Mouse (Mus musculus) bone marrow macrophage, adult 2 months (primary cell): ENCODE results near the gene Gm5426. TPM values are rescaled to one million over a fixed set of nuclear protein-coding genes. Genes with fewer than 3 reads are reported as not detected.
A peak's percentile ranks its signal among the peaks of the same experiment; 100 is the strongest.

ENCODE experiments used
- H3K27ac ChIP-seq: 2 replicates; pipeline ENCODE4 v1.5.1; 2012; ENCODE audit warnings: low read depth, low read length; ENCODE audit not compliant: insufficient read depth
- H3K4me1 ChIP-seq: 2 replicates; pipeline ENCODE4 v1.6.1; 2012; ENCODE audit warnings: low read length; ENCODE audit not compliant: control insufficient read depth, insufficient read depth
- H3K4me3 ChIP-seq: 2 replicates; pipeline ENCODE4 v1.5.1; 2012; ENCODE audit warnings: mild to moderate bottlenecking, low read length, moderate library complexity; ENCODE audit not compliant: insufficient read depth
- CTCF ChIP-seq: IDR thresholded peaks from 2 replicates; pipeline ENCODE4 v1.5.1; 2012; ENCODE audit warnings: low read depth, mild to moderate bottlenecking, low read length, moderate library complexity
- POLR2A ChIP-seq: IDR thresholded peaks from 2 replicates; pipeline ENCODE4 v1.6.1; 2012; ENCODE audit warnings: mild to moderate bottlenecking, low read depth, low read length, borderline replicate concordance
- polyA plus RNA-seq: library from polyadenylated mRNA; stranded (reverse); fragments of >200 nt; gene quantifications from 2 replicates; pipeline ENCODE4 v1.2.4, GENCODE M21; 2012; ENCODE audit not compliant: missing spikeins, insufficient read depth, insufficient read length

Gene Gm5426
- polyA plus RNA-seq, 1 experiment: not detected

- H3K4me3 ChIP-seq: no peak overlapping the region
- TF ChIP-seq CTCF (no peak), POLR2A (no peak)
- H3K4me1 ChIP-seq: peaks cover 26% of the 10 kb centered on the region
- H3K27ac ChIP-seq: no peak overlapping the region
Measured at GRCm38 (mm10) chr10:96168998-96169397, 32.6 kb downstream of the Gm5426 start.

- Histone ChIP-seq H3K4me3 (no peak overlapping the region), H3K27ac (peak overlapping the region; percentile 93), H3K4me1 (peaks cover 28% of the 10 kb centered on the region)
- TF ChIP-seq CTCF: no peak
- no peak for TF ChIP-seq POLR2A
Measured at GRCm38 (mm10) chr10:96171546-96171945, 35.1 kb downstream of the Gm5426 start.

- H3K4me1 ChIP-seq: peaks cover 28% of the 10 kb centered on the region
- peak overlapping the region; percentile 94 for H3K27ac ChIP-seq
- TF ChIP-seq CTCF: no peak
- no peak for TF ChIP-seq POLR2A
- H3K4me3 ChIP-seq: no peak overlapping the region
Measured at GRCm38 (mm10) chr10:96172964-96173363, 36.6 kb downstream of the Gm5426 start.

GRCm38 (mm10) chr10:96173771-96174170 lies 37.4 kb downstream of the Gm5426 start:
- H3K4me3 ChIP-seq: no peak overlapping the region
- H3K4me1 ChIP-seq: peaks cover 28% of the 10 kb centered on the region
- TF ChIP-seq CTCF (no peak), POLR2A (no peak)
- H3K27ac ChIP-seq: peak overlapping the region; percentile 94

- Histone ChIP-seq H3K4me1 (peaks cover 40% of the 10 kb centered on the region), H3K27ac (no peak overlapping the region), H3K4me3 (no peak overlapping the region)
- TF ChIP-seq POLR2A (no peak), CTCF (no peak)
Measured at GRCm38 (mm10) chr10:96176916-96177315, 40.5 kb downstream of the Gm5426 start.

- Histone ChIP-seq H3K4me1 (peaks cover 37% of the 10 kb centered on the region), H3K4me3 (no peak overlapping the region), H3K27ac (peak overlapping the region; percentile 58)
- no peak for TF ChIP-seq CTCF
Measured at GRCm38 (mm10) chr10:96180554-96181397, 44.4 kb downstream of the Gm5426 start.

GRCm38 (mm10) chr10:96181398-96181790 lies 45.0 kb downstream of the Gm5426 start:
- H3K27ac ChIP-seq: peak overlapping the region; percentile 75
- no peak overlapping the region for H3K4me3 ChIP-seq
- TF ChIP-seq POLR2A (no peak), CTCF (no peak)
- peaks cover 43% of the 10 kb centered on the region for H3K4me1 ChIP-seq

GRCm38 (mm10) chr10:96181883-96182628 lies 45.7 kb downstream of the Gm5426 start:
- no peak for TF ChIP-seq POLR2A
- no peak for TF ChIP-seq CTCF
- peak overlapping the region; percentile 75 for H3K27ac ChIP-seq
- peaks cover 49% of the 10 kb centered on the region for H3K4me1 ChIP-seq
- no peak overlapping the region for H3K4me3 ChIP-seq

- H3K4me3 ChIP-seq: no peak overlapping the region
- peaks cover 66% of the 10 kb centered on the region for H3K4me1 ChIP-seq
- TF ChIP-seq POLR2A: no peak
- no peak for TF ChIP-seq CTCF
- H3K27ac ChIP-seq: peak overlapping the region; percentile 52
Measured at GRCm38 (mm10) chr10:96185026-96185425, 48.6 kb downstream of the Gm5426 start.

GRCm38 (mm10) chr10:96185601-96186000 lies 49.2 kb downstream of the Gm5426 start:
- peak overlapping the region; percentile 71 for H3K27ac ChIP-seq
- H3K4me3 ChIP-seq: no peak overlapping the region
- H3K4me1 ChIP-seq: peaks cover 61% of the 10 kb centered on the region
- TF ChIP-seq CTCF: no peak
- no peak for TF ChIP-seq POLR2A

Other genes starting within 250 kb of the Gm5426 start
- gene Eea1, start 196.0 kb upstream of the Gm5426 start, polyA plus RNA-seq: 37.9 and 43.9 TPM in 2 replicates